Mouse (Mus musculus) testis, adult 2 months (tissue): ENCODE measurements at regions not wholly inside any gene's neighbourhood (a gene's known extent, or its start where the extent isn't known, plus 50 kb on each side); places are given as distances from the start of the nearest gene placed in this dataset.

Source experiments
- CTCF ChIP-seq: fragments of 200-500 bp; IDR thresholded peaks from 2 replicates; pipeline ENCODE4 v1.5.1; 2012; ENCODE audit warnings: low read depth, mild to moderate bottlenecking, inconsistent platforms, low read length, moderate library complexity; ENCODE audit not compliant: control insufficient read depth, insufficient read depth, insufficient replicate concordance
- POLR2A ChIP-seq: fragments of 200-500 bp; IDR thresholded peaks from 2 replicates; pipeline ENCODE4 v1.6.1; 2012; ENCODE audit warnings: low read depth, mild to moderate bottlenecking, inconsistent platforms, low read length, moderate library complexity; ENCODE audit not compliant: control insufficient read depth

DNA sequence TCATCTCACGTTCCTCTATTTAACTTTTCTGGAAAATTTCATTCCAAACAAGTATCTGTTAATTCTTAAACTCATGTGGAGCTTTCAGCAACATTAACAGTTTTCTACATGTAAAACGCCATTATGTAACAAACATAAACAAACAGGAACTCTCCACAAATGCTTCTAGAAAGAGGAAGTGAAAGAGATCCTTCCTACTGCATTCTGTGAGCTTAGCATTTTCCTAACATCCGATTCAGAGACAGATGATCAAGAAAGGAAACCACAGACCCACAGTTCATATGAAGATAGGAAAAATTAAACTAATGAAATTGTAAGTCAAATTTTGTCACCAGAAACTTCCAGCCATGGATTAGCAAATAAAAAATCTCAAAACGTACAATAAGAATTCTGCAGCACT lies 1070.6 kb upstream of the Cited2 start:
- TF ChIP-seq POLR2A (no peak), CTCF (no peak)
